Mouse (Mus musculus) gastrocnemius, postnatal 10 days (tissue): ENCODE results near the gene Yipf3. TPM values are rescaled to one million over a fixed set of nuclear protein-coding genes. Genes with fewer than 3 reads are reported as not detected.

ENCODE experiments used
- DNase-seq: peaks from one replicate; pipeline ENCODE4 v3.0.0; 2021; ENCODE audit warnings: mixed read lengths
- long read RNA-seq, 2 experiments: library from polyadenylated mRNA; stranded (forward); transcript quantifications; one replicate each; pipeline ENCODE4 v2.0.0; 2021
- total RNA-seq, 2 experiments: library from RNA; stranded (reverse); gene quantifications; 2 replicates each; pipeline ENCODE4 v1.2.3; 2021

The Yipf3 gene
- 10 to 100 TPM; 53.6 to 66.6 TPM for total RNA-seq
- long read RNA-seq, experiment 1, transcript Yipf3-206 (8 exons, 1,570 nt): minor isoform, 6 of 67 reads
- long read RNA-seq, experiment 1, transcript Yipf3-201 (9 exons, 2,035 nt): major isoform, 51 of 67 reads
- long read RNA-seq, experiment 1, partial matches to known transcripts: 5 of 67 reads
- long read RNA-seq, experiment 1, other reads (novel, unspliced or antisense): 5 of 67 reads
- long read RNA-seq, experiment 2, transcript Yipf3-201 (9 exons, 2,035 nt): major isoform, 47 of 59 reads
- long read RNA-seq, experiment 2, partial matches to known transcripts: 6 of 59 reads
- long read RNA-seq, experiment 2, other reads (novel, unspliced or antisense): 5 of 59 reads

DNA sequence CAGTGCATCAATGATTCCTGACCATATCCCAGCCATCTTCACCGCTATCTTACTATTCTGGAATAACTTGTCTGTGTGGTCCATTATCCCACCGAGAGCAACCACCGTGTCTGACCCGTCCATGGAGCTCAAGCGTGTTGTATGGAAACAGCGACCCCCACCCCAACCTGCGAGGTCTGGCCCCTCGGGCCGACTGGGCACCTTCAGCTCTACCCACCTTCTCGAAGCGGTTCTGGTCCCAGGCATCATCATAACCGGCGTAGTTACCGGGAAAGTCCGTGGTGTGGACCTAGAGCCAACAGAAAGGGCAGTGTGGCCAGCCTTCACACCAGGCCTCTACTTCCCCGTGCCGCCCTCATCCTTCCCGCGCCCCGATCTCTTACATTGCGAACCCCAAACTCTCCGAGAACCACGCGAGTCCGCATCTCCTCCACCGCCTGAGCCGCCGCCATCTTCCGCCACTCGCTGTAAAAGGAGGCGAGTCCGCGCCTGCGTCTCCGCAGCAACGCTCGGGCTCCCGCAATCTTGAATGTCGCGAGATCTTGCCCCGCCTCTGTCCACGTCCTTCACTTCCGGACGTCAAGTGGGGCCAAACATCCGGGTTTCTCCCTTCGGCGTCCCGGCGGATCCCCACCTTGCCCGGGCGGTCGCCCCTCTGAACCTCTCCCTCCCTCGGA lies at the start of gene Yipf3, which contains the start of gene Polr1c:
Gene Yipf3, plus strand, starts transcription at position 569 of the 677 bp plus-strand sequence.
Gene Polr1c, minus strand, starts transcription at position 543 of the 677 bp plus-strand sequence.
- DNase-seq: peak; percentile 94

DNA sequence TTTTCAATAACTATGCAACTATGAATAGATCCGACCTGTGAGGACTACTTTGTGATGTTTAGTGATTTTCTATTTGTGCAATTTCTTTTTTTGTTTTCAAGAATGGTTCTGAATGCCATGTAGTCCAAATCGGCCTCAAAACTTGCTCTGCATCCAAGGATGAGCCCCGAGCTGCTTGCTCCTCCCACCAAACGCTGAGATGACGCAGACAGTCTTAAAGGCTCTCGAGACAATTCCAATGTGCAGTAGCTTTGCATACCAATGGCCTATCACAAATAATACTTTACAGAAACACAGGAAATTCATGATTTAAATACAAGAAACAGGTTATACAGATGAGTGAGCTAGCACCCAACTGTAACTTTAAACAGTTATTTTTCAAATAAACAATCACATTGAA lies 46.7 kb upstream of the Yipf3 start:
- no peak for DNase-seq

DNA sequence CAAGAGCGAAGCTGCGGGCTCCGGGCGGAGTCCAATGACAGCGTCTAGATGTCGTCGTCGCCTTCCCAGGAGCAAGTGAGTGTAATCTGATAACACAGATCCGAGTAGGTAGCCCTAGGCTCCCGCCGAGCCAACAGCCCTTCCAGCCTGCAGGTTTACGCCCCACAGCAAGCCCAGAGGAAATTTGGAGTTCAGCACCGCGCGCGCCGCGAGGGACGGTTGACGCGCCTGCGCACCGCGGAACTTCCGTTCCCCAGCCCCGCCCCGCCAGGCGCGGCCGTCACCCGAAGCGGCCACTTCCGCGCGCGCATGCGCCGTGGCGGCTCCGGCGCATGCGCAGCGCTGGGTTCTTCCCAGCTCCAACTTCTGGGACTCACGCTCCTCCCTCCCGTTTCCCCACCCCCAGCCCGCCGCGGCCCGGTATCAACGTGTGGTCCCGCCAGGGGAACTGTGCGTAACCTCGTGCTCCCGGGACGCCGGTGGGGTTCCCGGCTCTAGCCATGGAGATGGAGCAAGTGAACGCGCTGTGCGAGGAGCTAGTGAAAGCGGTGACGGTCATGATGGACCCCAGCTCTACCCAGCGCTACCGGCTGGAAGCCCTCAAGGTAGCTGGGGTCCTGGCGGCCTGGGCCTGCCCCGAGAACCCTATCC lies 45.3 kb upstream of the Yipf3 start, which contains the start of the genes Polh and Xpo5:
Gene Polh, minus strand, starts transcription at position 225 of the 651 bp plus-strand sequence.
Gene Xpo5, plus strand, starts transcription at position 362 of the 651 bp plus-strand sequence.
- DNase-seq: peak; percentile 93

DNA sequence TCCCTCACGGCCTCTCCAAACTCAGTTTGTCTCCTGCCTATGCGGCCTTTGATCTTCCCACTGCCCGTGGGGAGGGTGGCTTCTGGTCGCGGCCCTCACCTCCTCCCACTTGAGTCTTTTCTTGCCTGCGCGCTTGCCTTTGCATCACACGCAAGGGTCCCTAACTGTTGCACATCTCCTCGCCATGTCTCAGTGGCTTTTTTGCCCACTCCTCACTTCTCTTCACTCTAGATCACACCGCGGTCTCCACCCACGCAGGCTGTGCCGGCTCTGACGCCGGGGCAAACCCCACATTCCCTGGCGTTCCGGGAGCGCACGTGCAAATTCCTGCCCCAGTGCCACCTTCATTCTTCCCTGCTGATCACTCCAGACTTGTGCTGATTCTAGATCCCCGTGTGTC lies 44.8 kb upstream of the Yipf3 start:
- peak; percentile 28 for DNase-seq

DNA sequence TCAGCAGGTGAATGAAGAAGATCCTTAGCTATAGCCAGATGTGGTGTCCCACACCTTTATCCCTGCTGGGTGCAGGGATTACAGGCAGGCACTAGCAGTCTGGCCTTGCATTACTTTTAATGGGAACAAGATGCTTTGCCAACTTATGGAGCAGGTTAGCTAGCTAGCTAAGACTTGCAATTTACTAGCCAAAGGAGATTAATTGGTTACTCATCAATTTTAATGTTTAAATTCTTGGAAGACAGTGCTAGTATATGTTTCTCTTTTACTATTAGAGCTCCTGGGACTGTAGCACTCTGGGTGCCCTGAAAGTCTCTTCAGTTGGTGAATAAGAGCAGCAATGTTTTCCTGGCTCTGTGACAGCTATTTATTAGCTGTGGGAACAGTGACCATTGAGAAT lies 41.2 kb upstream of the Yipf3 start:
- no peak for DNase-seq

DNA sequence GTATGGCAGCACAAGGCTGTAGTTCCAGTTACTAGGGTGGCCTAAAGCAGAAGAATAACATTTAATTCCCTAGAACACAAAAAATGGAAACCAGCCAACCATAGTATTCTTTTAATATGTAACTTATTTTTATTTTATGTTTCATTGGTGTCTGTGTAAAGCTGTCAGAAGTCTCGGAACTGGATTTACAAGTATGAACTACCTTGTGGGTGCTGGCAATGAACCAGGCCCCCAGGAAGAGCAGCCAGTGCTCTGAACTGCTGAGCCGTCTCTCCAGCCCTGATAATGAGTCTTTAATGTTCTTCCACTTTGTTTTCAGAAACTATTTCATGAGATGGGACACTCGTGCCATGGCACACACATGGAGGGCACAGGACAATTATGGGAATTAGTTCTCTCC lies 37.3 kb upstream of the Yipf3 start:
- no peak for DNase-seq

DNA sequence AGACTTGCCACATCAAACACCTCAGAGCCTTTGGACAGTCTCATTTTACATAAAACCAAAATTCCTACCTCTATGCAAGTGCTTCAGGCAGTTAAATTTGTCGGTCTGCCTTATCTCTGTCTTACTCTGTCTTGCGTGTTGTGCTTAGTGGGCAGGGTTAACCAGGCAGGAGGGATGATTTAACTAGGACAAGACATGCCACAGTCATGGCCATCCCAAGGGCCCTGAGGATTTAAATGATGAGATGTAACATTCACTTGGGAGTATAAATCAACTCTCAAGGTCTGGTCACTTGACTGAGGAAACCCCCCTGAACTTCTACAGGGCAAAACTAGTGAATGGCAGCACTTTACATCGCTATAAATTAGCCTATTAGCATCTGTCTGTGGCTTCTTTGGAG lies 26.3 kb upstream of the Yipf3 start:
- no peak for DNase-seq

DNA sequence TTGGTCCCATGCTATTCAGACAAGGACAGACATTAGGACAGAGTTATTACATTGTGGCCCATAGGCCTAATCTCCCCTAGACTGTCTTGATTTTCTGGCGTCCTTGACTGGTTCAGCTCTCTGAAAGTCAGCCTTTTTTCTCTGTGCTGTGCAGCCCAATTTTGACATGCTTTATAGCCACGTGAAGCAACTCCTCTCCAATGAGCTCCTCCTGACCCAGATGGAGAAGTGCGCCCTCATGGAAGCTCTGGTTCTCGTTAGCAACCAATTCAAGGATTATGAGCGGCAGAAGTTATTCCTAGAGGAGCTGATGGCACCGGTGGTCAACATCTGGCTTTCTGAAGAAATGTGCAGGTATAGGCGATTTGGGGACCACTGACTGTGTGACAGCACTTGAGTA lies 20.3 kb upstream of the Yipf3 start:
- no peak for DNase-seq

DNA sequence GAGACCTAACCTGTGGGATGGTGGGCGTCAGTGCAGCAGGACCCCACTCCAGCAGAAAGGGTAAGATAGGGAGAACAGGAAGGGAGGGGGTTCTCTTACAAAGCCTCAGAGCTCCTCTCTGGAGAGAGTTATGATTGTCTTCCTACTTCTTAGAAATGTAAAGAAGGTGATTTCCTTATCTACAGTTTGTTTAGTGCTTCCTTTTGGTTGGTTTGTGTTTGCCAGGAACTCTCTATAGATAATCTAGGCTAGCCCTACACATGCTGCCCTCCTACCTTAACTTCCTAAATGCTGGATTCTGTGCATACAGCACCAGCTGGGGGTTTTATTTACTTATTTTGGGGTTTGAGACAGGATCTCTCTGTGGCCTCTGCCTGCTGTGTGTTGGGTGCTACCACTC lies 11.8 kb upstream of the Yipf3 start:
- DNase-seq: no peak

DNA sequence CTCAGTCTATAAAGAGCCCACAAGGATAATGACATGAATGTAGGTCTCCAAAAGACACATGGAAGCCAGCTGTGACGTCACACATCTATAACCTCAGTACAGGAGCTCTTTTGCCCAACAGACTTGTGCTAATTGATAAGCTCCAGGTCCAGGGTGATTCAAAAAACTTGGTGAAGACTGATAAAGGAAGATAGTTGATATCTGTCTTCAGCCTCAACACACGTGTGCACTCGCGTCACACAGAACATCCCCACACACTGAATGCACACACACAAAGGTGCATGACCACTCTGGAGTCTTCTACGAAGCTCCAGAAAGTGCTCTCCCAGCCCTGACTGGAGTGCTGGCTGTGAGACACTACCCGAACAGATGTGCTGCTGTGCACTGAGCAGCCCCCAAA lies 10.8 kb upstream of the Yipf3 start:
- no peak for DNase-seq

DNA sequence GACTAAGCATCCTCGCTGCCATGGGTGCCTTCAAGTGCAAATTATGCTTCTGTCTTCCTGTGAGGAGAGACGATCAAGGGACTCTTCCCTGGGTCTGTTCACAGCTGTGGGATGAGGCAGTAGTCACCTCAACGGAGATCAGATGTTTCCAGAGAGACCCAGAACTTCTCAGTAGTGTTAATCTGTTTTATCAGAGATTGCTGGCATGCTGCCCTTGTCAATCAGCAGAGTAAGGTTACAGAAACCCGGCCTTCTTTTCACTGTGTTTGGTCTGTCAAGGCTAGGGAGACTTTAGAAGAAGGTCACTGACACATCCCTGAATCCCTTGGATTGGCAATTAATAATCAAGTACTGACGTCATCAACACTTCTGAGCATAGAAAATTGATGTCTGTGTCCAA lies 10.4 kb upstream of the Yipf3 start:
- DNase-seq: no peak

DNA sequence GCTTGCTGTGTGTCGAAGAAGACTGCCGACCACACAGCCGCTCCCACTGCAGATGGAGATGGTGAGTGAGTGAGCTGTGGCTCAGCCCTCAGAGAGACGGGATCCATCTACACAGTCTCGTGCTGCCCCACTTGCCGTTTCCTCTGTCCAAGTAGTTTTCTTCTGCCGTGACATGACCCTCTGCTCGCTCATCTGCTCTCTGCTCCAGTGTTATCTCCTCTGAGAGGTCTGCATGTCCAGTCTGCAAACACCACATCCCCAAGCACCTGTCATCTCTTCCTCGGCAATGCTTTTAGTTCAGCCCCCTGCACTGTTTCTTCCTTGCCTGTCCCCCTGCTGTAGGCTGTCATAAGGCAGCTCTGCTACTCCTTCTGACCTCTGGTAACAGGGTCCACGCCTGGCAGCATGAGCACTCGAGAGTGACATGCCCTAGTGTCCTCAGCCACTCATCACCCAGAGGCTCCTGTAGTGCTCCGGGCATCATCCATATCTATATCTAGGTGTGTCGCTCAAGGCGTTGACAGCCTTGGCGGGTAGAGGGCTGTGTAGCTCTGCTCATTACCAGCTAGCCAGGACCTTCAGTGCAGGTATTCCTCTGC lies 8.3 kb upstream of the Yipf3 start:
- no peak for DNase-seq

DNA sequence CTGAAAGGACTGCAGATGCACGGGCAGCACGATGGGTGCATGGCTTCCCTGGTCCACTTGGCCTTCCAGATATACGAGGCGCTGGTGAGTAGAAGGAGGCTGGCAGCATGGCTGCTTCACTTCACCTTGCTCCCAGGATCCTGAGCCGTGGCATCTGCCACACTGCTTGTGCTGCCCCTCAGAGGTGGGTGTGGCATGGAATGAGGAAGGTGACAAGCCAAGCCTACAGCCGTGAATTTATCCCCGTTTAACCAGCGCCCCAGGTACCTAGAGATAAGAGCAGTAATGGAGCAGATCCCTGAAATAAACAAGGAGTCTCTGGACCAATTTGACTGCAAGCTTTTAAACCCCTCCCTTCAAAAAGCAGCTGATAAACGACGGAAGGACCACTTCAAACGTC lies 6.4 kb upstream of the Yipf3 start:
- DNase-seq: no peak

DNA sequence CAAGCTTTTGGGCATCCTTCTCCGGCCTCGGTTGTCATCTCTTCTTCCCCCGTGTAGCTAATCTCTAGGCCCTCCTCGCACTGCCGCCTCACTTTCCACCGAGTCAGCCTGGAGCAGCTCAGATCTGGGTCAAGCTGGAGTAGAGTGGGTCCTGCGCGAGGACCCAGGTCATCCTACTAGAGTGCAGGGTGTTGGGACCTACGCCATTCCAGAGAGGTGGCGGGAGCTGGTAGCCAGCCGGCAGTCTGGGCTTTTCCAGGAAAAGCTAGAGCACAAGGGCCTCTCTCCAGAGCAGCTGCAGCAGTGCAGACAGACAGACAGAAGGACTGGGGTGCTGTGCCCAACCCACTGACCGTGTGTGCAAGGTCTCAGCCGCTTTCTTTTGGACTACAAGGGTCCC lies 5.6 kb upstream of the Yipf3 start:
- DNase-seq: no peak

DNA sequence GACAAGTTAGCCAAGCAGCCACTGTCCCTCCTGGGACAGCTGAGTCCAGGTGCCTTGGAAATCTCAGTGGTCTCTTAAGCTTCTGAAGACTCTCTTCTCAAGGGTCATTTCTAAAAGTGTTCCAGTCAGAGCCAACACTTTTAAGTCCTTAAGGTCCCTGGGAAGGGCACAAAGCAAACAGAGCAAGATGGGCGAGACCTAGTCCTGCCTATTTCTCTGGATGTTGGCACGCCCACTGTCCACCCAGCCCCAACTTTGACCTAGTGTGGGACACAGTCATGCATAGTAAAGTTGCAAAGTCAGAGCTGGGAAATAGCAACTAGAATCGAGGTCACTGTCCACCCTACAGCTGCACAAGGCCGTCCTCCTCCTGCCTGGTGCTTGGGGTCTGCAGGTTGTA lies 4.9 kb upstream of the Yipf3 start:
- DNase-seq: no peak

DNA sequence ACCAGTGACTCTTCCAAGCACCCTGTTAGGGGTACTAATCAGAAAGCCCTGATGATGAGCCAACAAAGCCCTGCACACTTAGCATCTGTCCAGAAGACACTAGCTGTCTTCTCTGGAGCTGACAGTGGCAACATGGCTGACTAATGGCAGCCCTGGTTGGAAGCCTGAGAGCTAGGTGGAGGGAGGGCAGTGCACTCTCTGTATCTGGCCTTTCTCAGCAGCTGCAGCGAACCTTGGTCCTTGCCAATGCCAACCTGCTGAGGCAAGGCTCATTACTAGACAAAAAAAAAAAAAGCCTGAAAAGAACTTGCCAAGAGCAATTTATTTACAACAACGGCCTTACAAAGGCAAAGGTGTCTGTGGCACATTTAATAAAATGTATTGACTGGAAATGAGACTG lies 4.3 kb upstream of the Yipf3 start:
- DNase-seq: no peak

DNA sequence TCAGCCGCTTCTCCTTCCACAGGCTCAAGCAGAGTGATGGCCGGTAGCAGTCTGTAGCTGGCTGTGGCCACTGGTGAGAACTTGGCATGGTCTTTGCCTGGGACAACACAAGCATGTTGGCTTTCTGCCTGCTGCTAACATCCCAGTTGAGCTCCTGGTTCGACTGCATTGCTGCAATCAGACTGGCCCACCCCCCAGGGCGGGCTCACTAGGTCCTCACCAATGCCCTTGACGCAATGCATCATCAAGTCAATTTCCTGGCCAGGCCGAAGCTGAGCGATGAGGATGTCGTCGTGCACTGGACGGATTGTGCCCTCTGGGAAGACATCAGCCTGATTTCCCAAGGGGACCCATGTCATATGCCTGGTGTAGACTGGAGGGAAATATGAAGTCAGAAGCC lies 3.3 kb upstream of the Yipf3 start:
- no peak for DNase-seq

DNA sequence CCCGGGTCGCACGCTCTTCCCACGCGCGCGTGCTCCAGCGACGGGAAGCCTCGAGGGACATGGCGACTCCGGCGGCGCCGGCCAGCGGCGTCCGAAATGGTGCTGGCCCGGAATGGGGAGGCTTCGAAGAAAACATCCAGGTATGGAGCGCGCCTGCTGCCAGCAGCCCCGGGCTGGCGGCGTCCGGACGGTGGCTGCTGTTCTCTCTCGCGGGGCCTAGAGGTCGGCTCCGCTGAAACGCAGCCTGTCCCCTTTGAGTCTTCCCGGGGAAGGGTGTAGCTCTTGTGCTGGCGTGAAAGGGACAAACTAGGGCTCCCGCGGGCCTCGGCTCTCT lies 276 bp downstream of the Yipf3 start:
- DNase-seq: no peak

DNA sequence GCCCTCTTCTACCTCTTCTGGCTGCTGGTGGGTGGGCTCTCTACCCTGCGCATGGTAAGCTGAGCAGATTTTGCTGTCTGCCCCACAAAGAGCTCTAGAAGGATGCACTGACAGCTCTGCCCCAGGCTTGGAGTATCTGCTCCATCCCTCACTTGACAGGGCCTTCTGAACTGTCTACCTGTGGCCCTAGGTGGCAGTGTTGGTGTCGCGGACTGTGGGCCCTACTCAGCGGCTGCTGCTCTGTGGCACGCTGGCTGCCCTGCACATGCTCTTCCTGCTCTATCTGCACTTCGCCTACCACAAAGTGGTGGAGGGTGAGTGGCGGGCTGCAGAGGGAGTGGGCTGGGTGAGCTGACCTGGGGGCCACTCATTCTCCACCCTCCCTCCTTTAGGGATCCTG lies 3.3 kb downstream of the Yipf3 start:
- no peak for DNase-seq

DNA sequence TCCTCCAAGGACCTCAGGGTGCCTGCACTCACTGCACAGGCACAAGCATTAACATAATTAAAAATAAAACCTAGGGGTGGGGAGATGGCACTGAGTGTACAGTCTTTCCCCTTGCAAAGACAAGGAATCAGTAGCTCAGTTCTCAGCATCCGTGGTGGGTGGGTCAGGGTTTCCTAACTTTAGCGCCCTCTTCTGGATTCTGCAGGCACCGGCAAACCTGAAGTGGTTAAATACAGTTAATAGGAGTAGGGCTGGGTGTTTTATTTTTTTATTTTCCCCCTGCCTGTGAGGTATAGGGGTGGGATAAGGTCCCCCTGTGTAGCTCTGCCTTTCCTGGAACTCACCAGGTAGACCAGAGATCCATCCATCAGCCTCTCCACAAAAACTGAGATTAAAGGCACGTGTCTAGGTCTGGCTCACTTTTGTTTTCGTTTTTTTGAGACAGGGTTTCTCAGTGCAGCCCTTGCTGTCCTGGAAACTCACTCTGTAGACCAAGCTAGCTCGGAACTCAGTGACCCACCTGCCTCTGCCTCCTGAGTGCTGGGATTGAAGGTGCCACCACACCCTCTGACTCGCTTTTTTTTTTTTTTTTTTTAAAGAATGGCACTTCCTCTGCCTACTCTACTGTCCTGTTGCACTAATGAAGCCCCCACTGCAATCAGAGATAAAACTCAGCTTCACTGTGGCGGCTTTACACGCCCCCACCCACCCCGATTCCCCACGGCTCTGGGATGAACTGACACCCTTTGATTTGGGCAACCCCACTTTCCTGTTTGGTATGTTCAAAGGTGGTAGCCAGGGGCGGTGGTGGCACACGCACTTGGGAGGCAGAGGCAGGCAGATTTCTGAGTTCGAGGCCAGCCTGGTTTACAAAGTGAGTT lies 4.9 kb downstream of the Yipf3 start:
- peak; percentile 36 for DNase-seq

DNA sequence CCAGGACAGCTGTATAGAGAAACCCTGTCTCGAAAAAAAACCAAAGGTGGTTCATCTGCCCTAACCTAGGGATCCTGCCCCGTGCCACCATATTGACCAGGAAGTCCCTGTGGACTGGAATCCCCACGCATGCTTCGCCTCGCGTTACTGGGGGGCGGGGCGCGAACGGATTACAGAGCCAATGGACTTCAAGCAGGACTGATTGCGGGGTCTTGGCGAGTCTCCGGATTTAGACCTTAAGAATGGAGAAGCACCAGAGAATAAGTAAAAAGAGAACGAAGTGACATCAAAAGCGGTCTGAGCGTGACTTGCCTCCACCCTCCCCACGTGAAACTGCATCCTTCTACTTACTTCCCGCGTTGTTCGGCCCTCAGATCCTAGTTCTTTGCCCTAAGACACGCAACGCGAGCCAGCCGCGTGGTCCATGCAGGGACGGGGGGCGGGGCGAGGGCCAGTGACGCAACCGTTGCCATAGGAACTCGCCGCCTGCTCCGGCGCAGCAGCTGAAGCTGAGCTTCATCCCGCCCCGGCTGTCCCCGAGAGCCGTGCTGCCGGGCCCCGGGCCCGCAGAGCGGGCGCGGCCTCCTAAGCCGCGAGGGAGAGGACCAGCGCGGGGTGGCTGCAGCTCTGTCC lies 5.7 kb downstream of the Yipf3 start, which contains the start of gene Lrrc73:
Gene Lrrc73, plus strand, starts transcription at position 80 of the 633 bp plus-strand sequence.
- peak; percentile 94 for DNase-seq
